Mouse (Mus musculus) lung, adult 18-20 months (tissue): ENCODE data around the gene Mrps9.
"Not testable (repeated sequence)": the region's sequence is repeated elsewhere in the genome, so short reads cannot be mapped to it uniquely, and the experiment has no call there.

Source experiments
- DNase-seq, 2 experiments: peaks; one replicate each; pipeline ENCODE4 v3.0.0; 2022; ENCODE audit warnings: mixed read lengths in 2 of 2

The Mrps9 gene

GRCm38 (mm10) chr1:42850663-42851397, at the start of gene Mrps9:
Mrps9 (plus strand) TSS chr1:42851233.
- peak; percentile 97 to 98 for DNase-seq

GRCm38 (mm10) chr1:42813301-42813845, 37.7 kb upstream of the Mrps9 start:
- DNase-seq, result no peak

DNA sequence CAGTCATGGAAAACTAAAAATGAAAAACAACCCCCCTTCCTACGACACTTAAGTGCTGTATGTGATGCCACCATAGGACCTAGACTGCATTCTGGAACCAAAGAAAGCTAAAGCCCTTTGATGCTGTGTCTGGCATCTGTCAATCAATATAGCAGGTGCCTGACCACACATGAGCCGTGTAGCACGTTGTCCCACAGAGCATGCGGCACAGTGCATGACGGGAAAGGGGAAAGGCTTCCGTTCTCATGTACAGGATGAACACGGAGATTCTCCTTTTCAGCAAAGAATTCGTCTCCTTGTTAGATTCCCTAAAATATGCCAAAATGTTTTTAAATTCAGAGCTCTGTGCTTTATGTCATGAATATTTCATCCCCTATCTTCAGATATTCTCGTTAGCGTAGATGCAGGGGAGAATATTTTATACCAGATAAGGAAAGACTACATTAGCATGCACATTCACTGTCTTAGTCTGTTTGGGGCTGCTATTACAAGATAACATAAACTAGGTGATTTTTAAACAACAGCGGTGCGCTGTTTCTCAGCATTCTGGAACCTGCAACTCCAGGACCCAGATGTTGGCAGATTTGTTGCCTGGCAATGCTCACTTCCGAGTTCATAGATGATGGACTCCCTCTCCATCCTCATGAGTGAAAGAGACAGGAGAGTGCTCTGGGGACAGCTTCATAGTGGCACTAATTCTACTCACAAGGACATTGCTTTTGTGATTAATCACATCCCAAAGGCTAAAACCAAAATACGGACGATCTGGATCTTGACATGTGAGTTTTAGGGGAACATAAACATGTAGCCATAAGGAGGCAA, 36.0 kb upstream of the Mrps9 start:
- no peak for DNase-seq

GRCm38 (mm10) chr1:42851398-42851767, 350 bp downstream of the Mrps9 start:
- DNase-seq, result no peak

DNA sequence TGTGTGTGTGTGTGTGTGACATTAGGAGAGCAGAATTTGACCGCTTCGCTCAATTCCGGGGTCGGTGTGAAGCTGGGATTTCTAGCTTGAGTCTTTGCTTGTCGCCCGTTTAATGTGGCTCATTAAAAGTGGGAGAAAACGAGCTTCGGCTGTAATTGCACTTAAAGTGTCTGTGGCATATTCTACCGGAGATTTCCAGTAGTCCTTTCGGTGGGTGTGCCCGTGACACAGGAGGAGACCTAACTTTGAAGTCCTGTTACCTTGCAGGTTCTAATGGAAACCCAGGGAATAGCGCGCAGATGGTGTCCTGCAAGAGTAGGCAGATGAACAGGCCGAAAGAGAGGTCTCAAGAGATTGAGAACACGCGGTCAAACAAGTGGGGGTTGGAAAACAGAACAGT, 777 bp downstream of the Mrps9 start:
- DNase-seq, result no peak

DNA sequence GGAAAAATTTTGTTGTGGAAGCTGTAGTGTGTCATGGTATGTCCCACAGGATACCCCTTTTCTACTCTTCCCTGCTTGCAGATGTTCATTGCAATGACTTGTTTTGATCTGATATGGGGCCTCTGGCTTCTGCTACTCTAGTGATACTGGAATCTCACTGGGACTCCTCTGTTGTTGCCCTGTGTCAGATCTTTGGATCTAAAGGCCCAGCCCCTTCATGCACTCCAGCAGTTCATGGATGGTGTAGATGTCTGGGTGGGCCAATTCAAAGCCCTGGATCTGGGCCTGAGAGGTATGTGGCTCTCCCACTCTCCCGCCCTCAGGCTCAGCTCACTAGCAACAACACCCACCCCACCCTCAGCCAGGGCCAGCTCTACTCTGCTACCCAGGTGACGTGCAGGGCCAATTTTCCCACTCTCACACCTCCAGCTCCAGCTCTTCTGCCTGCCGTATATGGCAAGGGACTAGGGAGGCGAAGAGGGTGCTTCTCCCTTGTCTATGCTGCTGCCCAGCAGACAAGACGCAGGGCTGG, 13.8 kb downstream of the Mrps9 start:
- no peak for DNase-seq

DNA sequence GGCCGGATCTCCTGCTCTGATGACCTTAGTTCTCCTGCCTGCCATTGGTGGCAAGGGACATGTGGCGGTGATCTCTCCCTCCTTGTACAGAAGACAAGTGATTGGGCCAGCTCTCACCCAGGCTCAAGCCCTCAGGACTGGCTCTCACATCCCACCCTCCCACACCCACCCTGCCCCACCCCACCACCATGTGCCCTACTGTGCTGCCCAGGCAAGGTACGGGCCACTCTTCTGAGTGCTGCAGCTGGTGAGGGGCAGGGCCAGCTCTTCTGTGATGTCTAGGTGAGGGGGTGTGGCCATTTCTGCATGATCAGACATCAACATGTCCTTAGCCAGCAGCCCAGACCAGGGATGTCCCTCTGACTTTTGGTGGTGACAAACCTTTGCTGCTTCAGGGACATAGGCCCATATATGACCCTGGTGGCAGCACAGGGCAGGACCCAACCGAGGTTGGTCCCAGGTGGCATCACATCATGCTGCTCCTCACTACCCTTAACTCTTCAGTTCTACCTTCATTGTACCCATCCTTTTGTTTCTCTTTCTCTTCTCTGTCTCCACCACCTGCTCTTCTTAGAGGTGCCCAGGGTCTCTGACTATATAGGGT, 14.4 kb downstream of the Mrps9 start:
- no peak for DNase-seq

DNA sequence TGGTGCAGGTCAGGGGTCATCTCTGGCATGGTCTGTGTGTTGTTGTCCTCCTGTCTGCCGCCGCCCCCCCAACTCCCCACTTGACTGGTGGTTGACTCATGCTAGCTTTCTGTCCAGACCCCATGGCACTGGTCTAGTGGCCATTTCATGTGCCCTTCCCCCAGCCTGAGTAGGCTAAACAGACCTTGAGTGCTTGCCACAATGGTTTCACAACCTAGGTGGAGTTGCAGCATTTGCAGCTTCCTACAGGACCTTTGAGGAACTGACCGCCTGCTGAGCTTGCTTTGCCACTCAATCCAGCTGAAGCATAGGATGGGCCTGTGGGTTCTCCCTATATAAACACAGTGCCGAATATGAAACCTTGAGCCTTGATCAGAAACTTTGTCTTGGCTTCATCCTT, 15.0 kb downstream of the Mrps9 start:
- peak; percentile 61 to 66 for DNase-seq

DNA sequence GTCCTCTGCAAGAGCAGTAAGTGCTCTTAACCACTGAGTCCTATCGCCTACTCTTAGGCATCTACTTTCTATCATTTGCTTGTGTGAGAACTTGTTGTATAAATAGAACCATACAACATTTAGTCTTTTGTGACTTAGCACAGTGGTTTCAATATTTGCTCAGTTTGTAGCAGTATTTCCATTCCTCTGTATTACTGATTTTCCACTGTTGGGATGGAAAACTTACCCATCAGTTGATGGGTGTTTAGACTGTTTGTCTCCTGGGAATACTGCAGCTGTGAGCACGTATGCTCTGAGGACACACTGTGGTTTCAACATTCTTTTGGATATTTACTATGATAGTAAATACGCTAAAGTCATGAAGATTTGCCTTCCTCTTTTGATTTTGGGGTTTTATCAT, 16.2 kb downstream of the Mrps9 start:
- no peak for DNase-seq

GRCm38 (mm10) chr1:42874174-42874573, 23.1 kb downstream of the Mrps9 start:
- DNase-seq, result no peak

GRCm38 (mm10) chr1:42875271-42875670, 24.2 kb downstream of the Mrps9 start:
- no peak for DNase-seq

GRCm38 (mm10) chr1:42876463-42877093, 25.5 kb downstream of the Mrps9 start:
- no peak for DNase-seq

DNA sequence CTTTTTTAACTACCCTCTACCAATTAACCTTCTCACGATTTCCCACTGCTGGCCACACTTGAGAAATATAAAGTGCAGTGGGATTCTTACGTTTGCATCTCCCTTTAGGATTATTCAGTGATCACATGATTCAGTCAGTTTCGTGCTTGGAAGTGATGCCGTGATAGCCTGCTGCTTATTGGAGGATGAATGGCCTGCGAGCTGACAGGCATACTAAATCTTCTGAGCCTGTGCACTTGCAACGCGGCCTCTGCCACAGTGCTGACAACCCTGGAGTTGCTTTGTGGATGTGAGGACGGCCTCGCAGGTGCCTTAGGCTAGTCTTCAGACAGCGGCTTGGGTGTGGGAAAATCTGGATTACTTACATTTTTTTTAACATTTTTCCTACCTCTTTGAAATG, 26.2 kb downstream of the Mrps9 start:
- DNase-seq, result no peak

GRCm38 (mm10) chr1:42878851-42879250, 27.8 kb downstream of the Mrps9 start:
- DNase-seq, result no peak

- no peak for DNase-seq
Measured at GRCm38 (mm10) chr1:42882258-42882657, 31.2 kb downstream of the Mrps9 start.

- not testable (repeated sequence) for DNase-seq
Measured at GRCm38 (mm10) chr1:42883418-42883817, 32.4 kb downstream of the Mrps9 start.

GRCm38 (mm10) chr1:42887835-42888234, 36.8 kb downstream of the Mrps9 start:
- DNase-seq, result no peak

DNA sequence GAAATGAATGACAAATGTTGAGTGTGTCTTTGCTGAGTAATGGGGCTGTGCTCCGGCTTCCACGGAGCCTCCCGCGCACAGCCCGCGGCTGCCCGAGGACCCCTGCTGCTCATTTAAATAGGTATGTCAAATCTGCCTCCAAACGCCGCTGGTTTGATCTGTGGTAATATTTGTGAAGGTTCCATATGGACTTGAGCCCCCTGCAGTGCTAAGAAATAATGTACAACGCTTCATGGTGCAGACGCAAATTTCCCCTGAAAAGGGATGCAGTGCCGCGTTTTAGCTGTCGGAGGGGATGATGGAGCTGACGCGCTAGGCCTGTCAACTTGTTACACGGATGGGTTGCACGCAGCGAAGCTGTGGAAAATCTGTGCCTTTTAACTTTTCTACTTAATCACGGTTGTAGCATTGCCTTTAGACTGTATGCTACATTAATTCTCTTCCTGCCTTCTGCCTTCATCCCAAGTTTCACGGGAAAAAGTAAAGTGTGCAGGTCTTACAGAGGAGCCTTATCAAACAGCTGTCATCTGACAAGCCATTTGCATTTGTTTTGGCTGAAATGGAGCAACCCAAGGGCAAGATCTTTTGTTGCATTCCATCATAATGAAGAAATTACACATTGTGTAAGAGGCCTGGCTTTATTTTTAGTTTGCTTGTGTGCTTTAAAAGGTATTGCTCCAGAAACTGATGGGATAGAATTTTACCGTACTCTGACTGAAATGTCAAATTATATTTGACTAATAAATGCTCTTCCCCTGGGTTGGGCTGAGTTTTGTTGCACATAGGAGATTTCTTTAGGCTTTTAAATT, 37.7 kb downstream of the Mrps9 start:
- no peak for DNase-seq

DNA sequence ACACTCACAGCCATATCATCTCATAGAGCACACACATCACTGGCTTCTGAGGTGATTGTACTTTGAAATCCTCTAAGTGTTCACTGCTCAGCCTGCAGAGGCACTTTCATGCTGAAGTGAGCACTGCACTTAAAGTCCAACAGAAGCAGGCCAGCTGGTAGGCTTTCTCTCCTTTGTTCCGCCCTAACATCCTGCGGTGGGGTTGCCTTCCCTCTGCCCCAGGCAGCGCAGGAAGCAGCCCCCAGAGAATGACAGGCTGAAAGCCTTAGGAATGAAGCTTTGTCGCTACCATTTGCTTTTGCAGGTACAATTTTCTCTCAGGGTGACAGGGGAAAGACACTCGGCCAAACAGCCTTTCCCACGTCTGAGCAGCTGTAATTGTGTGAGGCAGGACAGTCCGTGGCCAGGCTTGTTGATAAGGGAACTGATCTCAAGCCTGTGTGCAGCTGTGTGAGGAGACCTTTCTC, 38.4 kb downstream of the Mrps9 start:
- no peak for DNase-seq

DNA sequence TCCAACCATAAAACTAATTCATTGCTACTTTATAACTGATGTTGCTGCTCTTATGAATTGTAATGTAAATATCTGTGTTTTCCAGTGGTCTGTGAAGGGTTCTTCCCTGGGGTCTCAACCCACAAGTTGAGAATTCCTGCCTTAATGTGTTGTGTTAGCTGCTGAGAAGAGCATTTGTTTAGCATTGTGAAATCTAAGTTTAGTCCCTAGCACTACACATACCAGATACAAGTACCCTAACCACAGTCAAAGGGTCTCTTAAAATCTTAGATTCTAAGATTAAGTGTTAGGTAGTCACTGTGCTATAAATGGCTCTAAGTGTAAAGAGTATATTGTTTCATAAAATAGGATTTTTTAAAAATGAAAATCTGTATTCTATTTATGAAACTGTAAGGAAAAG, 43.7 kb downstream of the Mrps9 start:
- no peak for DNase-seq

DNA sequence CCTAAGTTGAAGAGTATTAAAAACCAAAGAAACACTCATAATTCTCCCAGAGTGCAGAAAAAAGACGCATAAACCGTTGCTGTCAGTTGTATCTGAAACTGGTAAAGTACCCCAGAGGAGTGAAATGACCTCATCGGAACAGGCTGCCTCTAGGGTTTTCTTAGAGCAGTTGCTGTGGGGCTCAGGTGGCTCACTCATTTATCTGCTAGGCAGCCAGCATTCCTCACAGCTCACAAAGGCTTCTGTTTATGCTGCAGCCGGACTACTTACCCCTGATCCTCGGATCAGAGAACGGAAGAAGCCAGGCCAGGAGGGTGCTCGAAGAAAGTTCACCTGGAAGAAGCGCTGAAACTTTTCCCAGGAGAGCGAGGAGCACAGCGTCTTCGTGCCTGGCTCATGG, 54.1 kb downstream of the Mrps9 start:
- DNase-seq, result no peak

- DNase-seq, result no peak
Measured at GRCm38 (mm10) chr1:42906696-42907095, 55.7 kb downstream of the Mrps9 start.
